Mouse (Mus musculus): Measurements from ENCODE around the gene Tmem245.

Gene Tmem245

DNA sequence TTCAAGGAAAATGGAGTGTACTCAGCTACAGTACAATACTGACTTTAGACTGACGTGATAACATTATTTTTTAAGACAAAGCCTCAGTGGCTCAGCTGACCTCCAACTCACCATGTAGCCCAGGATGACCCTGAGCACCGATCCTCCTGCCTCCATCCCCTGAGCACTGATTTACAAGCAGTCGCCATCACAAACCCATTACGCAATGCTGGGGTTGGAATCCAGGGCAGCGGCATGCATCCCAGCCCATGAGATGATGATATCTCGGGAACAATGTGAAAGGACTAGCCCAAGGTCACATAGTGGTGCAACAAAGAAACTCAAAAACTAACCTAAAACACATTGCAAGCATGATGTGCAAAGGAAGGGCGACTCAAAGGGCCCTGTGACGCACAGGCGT, 123.0 kb downstream of the Tmem245 start:
- no peak for DNase-seq (ENCODE audit: extremely low read depth, low read depth, low spot score)

DNA sequence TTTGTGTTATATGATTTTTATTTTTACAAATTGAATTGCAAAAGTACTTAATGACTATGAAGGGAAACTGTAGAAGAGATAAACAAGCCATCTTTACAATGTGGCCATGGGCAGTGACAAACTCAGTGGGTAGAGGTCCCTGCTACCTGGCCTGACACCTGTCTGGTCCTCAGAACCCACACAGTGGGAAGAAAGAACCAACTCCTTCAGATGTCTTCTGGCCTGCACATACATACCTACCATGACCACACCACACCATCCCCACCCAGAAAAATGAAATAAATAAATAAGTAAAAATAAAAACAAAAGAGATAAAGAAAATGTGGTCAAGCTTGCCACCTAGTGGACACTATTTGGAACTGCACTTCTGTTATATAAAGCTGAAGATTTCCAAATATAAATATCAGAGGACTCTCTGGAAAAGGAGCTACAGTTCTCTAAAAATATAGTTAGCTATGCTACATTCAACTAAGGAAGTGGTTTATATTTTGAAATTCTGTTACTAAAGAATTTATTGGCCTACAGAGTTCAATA, 127.2 kb downstream of the Tmem245 start:
- DNase-seq (ENCODE audit: extremely low read depth, low read depth, low spot score): no peak

Measured in fat pad, adult 2 months (tissue).